Mouse (Mus musculus): ENCODE data around the gene Lzts2. TPM values are rescaled to one million over a fixed set of nuclear protein-coding genes. Genes with fewer than 3 reads are reported as not detected.

The Lzts2 gene
- total and polyA plus RNA-seq, 2 experiments from 2014 or later = 15.0 to 29.3 TPM

DNA sequence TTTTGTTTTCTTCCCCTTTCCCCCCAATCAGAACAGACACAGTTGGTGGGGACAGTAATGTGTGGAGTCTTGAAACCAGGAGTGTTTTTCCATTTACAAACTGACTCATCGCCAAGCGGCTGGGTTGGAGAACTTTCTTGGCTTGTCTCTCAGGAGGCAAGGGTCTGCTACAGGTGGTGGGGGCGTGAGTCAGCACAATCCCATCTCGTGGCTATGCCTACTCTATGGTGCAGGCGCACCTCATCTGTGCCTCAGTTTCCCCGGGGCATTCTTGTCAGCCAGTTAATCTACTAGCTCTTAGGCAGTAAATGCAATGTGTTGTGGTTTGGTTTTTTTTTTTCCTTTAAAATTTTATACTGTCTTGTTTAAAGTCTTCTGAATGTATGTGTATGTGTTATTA, 30.8 kb upstream of the Lzts2 start:
- Histone ChIP-seq H3K36me3 (ENCODE audit: insufficient read depth) (peaks cover 19% of the 10 kb centered on the region), H3K9ac (no peak overlapping the region), H3K9me3 (ENCODE audit: low read length) (no peaks in the 10 kb centered on the region), H3K4me3 (ENCODE audit: low read depth, low read length) (no peak overlapping the region), H3K27ac (ENCODE audit: low read depth, low read length) (no peak overlapping the region), H3K4me2 (ENCODE audit: low read depth) (no peak overlapping the region), H3K4me1 (ENCODE audit: insufficient read depth) (peaks cover 3% of the 10 kb centered on the region; the same call in 1 of the 2 replicates), H3K27me3 (ENCODE audit: insufficient read depth, low read length) (no peaks in the 10 kb centered on the region)
- ATAC-seq (no peak), DNase-seq (no peak)
- WGBS = 89% methylated on average over 6 of the region's 6 CpGs
- no peak for TF ChIP-seq CTCF (IDR thresholded peaks at IDR 0.05; ENCODE audit: low read depth)

DNA sequence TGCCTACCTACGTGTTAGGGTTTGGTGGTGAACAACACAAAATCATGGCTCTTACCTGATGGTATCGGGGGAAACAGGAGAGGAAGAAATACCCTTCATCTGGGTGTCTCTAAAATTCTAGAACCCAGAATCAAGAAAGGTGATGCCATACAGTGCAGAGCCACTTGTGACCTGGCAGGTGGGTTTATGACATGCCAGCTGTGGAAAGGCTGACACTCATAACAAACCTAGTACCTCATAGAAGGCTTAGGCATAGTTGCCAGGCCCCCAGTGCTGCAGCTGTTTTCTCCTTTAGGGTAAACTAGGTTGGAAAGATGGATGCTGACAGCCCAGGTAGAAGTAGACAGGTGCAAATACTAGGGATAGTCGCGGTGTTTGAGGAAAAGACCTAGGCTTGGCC, 29.8 kb upstream of the Lzts2 start:
- Histone ChIP-seq H3K4me3 (ENCODE audit: low read depth, low read length) (no peak overlapping the region), H3K36me3 (ENCODE audit: insufficient read depth) (peaks cover 14% of the 10 kb centered on the region), H3K27me3 (ENCODE audit: insufficient read depth, low read length) (no peaks in the 10 kb centered on the region), H3K9ac (no peak overlapping the region), H3K4me2 (ENCODE audit: low read depth) (no peak overlapping the region), H3K9me3 (ENCODE audit: low read length) (no peaks in the 10 kb centered on the region), H3K27ac (ENCODE audit: low read depth, low read length) (no peak overlapping the region), H3K4me1 (ENCODE audit: insufficient read depth) (peaks cover 6% of the 10 kb centered on the region; the same call in 1 of the 2 replicates)
- no peak for TF ChIP-seq CTCF (IDR thresholded peaks at IDR 0.05; ENCODE audit: low read depth)
- DNase-seq = no peak
- WGBS = 97% methylated on average over 4 of the region's 4 CpGs
- ATAC-seq = no peak

- no peak overlapping the region for H3K27ac ChIP-seq (ENCODE audit: low read depth, low read length)
- no peak overlapping the region for H3K4me2 ChIP-seq (ENCODE audit: low read depth)
- no peak for TF ChIP-seq CTCF (IDR thresholded peaks at IDR 0.05; ENCODE audit: low read depth)
- H3K27me3 ChIP-seq (ENCODE audit: insufficient read depth, low read length) = no peaks in the 10 kb centered on the region
- H3K9ac ChIP-seq = no peak overlapping the region
- peaks cover 13% of the 10 kb centered on the region for H3K4me1 ChIP-seq (ENCODE audit: insufficient read depth)
- H3K36me3 ChIP-seq (ENCODE audit: insufficient read depth) = peaks cover 11% of the 10 kb centered on the region
- no peaks in the 10 kb centered on the region for H3K9me3 ChIP-seq (ENCODE audit: low read length)
- ATAC-seq (no peak), DNase-seq (no peak)
- 63% methylated on average over 5 of the region's 5 CpGs for WGBS
- no peak overlapping the region for H3K4me3 ChIP-seq (ENCODE audit: low read depth, low read length)
These were observed 28.8 kb upstream of the Lzts2 start for GRCm38 (mm10) chr19:44985159-44985988.

DNA sequence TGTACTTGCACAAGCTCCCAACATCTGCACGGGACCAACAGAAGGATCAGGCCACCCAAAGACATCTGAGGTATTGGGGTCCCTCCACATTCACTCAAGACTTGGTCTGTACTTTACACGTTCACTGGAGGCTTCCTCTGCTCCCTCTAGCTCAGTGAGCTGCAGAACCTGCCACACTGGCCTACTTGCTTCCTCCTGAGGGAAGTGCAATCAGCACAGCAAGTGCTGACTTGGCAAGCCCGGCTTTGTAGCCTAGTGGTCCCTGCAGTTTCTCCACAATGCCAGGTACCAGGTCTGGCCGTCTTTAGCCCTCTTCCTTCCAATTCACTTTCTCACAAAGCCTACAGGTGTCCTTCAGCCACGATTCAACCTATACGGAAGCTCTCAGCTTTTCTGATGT, 27.2 kb upstream of the Lzts2 start:
- no peaks in the 10 kb centered on the region for H3K36me3 ChIP-seq (ENCODE audit: insufficient read depth)
- no peak overlapping the region for H3K4me2 ChIP-seq (ENCODE audit: low read depth)
- no peak overlapping the region for H3K4me3 ChIP-seq (ENCODE audit: low read depth, low read length)
- H3K9me3 ChIP-seq (ENCODE audit: low read length) = no peaks in the 10 kb centered on the region
- no peaks in the 10 kb centered on the region for H3K27me3 ChIP-seq (ENCODE audit: insufficient read depth, low read length)
- H3K4me1 ChIP-seq (ENCODE audit: insufficient read depth) = peaks cover 19% of the 10 kb centered on the region
- WGBS = 68% methylated on average over 6 of the region's 6 CpGs
- no peak overlapping the region for H3K27ac ChIP-seq (ENCODE audit: low read depth, low read length)
- ATAC-seq (no peak), DNase-seq (no peak)
- H3K9ac ChIP-seq = no peak overlapping the region
- no peak for TF ChIP-seq CTCF (IDR thresholded peaks at IDR 0.05; ENCODE audit: low read depth)

GRCm38 (mm10) chr19:44987851-44988250, 26.4 kb upstream of the Lzts2 start:
- ATAC-seq = peak; percentile 68
- Histone ChIP-seq H3K27ac (ENCODE audit: low read depth, low read length) (0 out of 2 replicates have a peak overlapping the region, but pooled peaks have one; percentile 64), H3K4me3 (ENCODE audit: low read depth, low read length) (no peak overlapping the region), H3K4me1 (ENCODE audit: insufficient read depth) (peaks cover 19% of the 10 kb centered on the region), H3K27me3 (ENCODE audit: insufficient read depth, low read length) (no peaks in the 10 kb centered on the region), H3K4me2 (ENCODE audit: low read depth) (peak overlapping the region; percentile 85; the same call in 1 of the 2 replicates), H3K9ac (no peak overlapping the region), H3K36me3 (ENCODE audit: insufficient read depth) (peaks cover 7% of the 10 kb centered on the region), H3K9me3 (ENCODE audit: low read length) (no peaks in the 10 kb centered on the region)
- DNase-seq = peak; percentile 70
- no peak for TF ChIP-seq CTCF (IDR thresholded peaks at IDR 0.05; ENCODE audit: low read depth)
- WGBS = 39% methylated on average over 6 of the region's 6 CpGs

GRCm38 (mm10) chr19:44988321-44988720, 25.9 kb upstream of the Lzts2 start:
- ATAC-seq (no peak), DNase-seq (peak; percentile 24)
- H3K9ac ChIP-seq = peak overlapping the region; percentile 95

DNA sequence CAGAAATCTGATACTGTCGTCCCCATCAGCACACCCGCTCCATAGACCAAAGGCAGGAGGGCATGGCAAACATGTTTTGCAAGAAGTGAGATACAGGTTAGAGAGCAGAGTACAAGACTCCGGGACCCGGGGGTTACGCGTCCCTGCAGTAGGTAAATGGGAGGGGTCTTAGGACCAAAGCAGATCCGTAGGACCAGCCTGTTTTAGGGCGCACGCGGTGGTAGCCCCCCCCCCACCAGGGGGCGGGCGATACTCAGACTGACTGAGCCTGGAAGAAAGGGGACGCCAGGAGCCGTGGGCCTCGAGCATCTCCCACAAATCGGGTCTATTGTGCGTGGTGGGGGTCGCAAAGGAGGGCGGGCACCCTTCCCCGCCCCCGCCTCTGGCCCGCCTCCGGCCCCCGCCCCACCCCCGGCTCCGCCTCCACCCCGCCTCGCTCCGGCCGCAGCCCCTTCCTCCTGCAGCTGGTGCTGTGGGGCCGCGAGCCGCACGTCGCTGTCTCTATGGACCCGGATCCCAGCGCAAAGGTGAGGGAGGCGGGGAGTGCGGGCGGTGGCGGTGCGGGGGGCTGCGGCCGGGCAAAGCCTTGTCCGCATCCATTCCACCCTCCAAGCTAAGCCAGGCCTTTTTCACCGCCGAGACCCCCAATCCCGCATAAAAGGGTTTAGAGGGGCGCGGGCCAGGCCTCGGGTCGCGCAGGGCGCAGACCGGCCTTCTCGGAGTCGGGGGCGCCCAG, 25.2 kb upstream of the Lzts2 start, which contains the start of gene Sema4g:
Sema4g (plus strand) TSS at position 271 of the 736 bp plus-strand sequence.
- Histone ChIP-seq H3K27ac (ENCODE audit: low read depth, low read length) (peak within 1 kb of the TSS; percentile 64), H3K4me2 (ENCODE audit: low read depth) (peak within 1 kb of the TSS; percentile 85), H3K9ac (peak within 1 kb of the TSS; percentile 95), H3K9me3 (ENCODE audit: low read length) (no peaks in the 10 kb centered on the region), H3K36me3 (ENCODE audit: insufficient read depth) (peaks cover 12% of the 10 kb centered on the region), H3K4me3 (ENCODE audit: low read depth, low read length) (peak within 1 kb of the TSS; percentile 85), H3K27me3 (ENCODE audit: insufficient read depth, low read length) (no peaks in the 10 kb centered on the region), H3K4me1 (ENCODE audit: insufficient read depth) (peaks cover 19% of the 10 kb centered on the region)
- DNase-seq (peak; percentile 81), ATAC-seq (peak; percentile 81)
- TF ChIP-seq CTCF (IDR thresholded peaks at IDR 0.05; ENCODE audit: low read depth) = peak; percentile 64
- WGBS = 2% methylated on average over 51 of the region's 58 CpGs

More at GRCm38 (mm10) chr19:44988321-44988720, 25.9 kb upstream of the Lzts2 start:
- TF ChIP-seq CTCF (IDR thresholded peaks at IDR 0.05; ENCODE audit: low read depth) = no peak
- Histone ChIP-seq H3K36me3 (ENCODE audit: insufficient read depth) (peaks cover 12% of the 10 kb centered on the region), H3K9me3 (ENCODE audit: low read length) (no peaks in the 10 kb centered on the region), H3K27me3 (ENCODE audit: insufficient read depth, low read length) (no peaks in the 10 kb centered on the region), H3K4me2 (ENCODE audit: low read depth) (peak overlapping the region; percentile 85), H3K27ac (ENCODE audit: low read depth, low read length) (peak overlapping the region; percentile 64; the same call in 1 of the 2 replicates), H3K4me1 (ENCODE audit: insufficient read depth) (peaks cover 19% of the 10 kb centered on the region), H3K4me3 (ENCODE audit: low read depth, low read length) (peak overlapping the region; percentile 85)
- WGBS = 29% methylated on average over 9 of the region's 9 CpGs

All from forebrain, postnatal 0 days (tissue).